Mouse (Mus musculus) lung, postnatal 0 days (tissue): ENCODE measurements around the gene Apba1. TPM values are rescaled to one million over a fixed set of nuclear protein-coding genes. Genes with fewer than 3 reads are reported as not detected.
A peak's percentile ranks its signal among the peaks of the same experiment; 100 is the strongest.

Experiments used
- ATAC-seq: fragments of 200-750 bp; cut with Nextera tagmentation; 2 replicates; pipeline ENCODE4 v1.8.0; 2017; ENCODE audit warnings: moderate library complexity
- DNase-seq: peaks from one replicate; pipeline ENCODE4 v3.0.0-alpha.2; 2016; ENCODE audit warnings: low spot score
- H3K27ac ChIP-seq: fragments of 300-500 bp; sonication (generic); 2 replicates; pipeline ENCODE4 v1.5.1; 2014; ENCODE audit warnings: antibody characterized with exemption, mild to moderate bottlenecking, low read length, mixed read lengths
- H3K27me3 ChIP-seq: fragments of 300-500 bp; sonication (generic); replicated peaks from 2 replicates; pipeline ENCODE4 v1.6.1; 2014; ENCODE audit warnings: low read length, mixed read lengths; ENCODE audit not compliant: insufficient read depth
- H3K36me3 ChIP-seq: fragments of 300-500 bp; sonication (generic); 2 replicates; pipeline ENCODE4 v1.6.1; 2014; ENCODE audit warnings: low read length, mixed read lengths; ENCODE audit not compliant: insufficient read depth
- H3K4me1 ChIP-seq: fragments of 300-500 bp; sonication (generic); 2 replicates; pipeline ENCODE4 v1.6.1; 2014; ENCODE audit warnings: antibody characterized with exemption, low read depth, low read length, mixed read lengths; ENCODE audit not compliant: insufficient read depth
- H3K4me2 ChIP-seq: fragments of 300-500 bp; sonication (generic); replicated peaks from 2 replicates; pipeline ENCODE4 v1.6.1; 2014; ENCODE audit warnings: low read depth, mild to moderate bottlenecking, low read length, moderate library complexity, mixed read lengths
- H3K4me3 ChIP-seq: fragments of 300-500 bp; sonication (generic); 2 replicates; pipeline ENCODE4 v1.5.1; 2014; ENCODE audit warnings: low read depth, low read length
- H3K9ac ChIP-seq: fragments of 300-500 bp; sonication (generic); replicated peaks from 2 replicates; pipeline ENCODE4 v1.6.1; 2014; ENCODE audit warnings: low read depth, mild to moderate bottlenecking
- H3K9me3 ChIP-seq: fragments of 300-500 bp; sonication (generic); 2 replicates; pipeline ENCODE4 v1.6.1; 2016; ENCODE audit warnings: low read length, mixed read lengths
- CTCF ChIP-seq: IDR thresholded peaks from 2 replicates; pipeline ENCODE4 v1.5.1; 2016; ENCODE audit warnings: antibody characterized with exemption, mild to moderate bottlenecking
- EP300 ChIP-seq: IDR thresholded peaks from 2 replicates; pipeline ENCODE4 v1.6.1; 2016; ENCODE audit warnings: antibody characterized with exemption, mild to moderate bottlenecking, control low read depth
- WGBS: fragments of 180-500 bp; shearing (Covaris S2); extraction: QIAGEN DNeasy Blood & Tissue Kit; methylation state at CpG from one replicate; pipeline ENCODE4 v1.1.7; 2014; 5-methylcytosine and 5-hydroxymethylcytosine counted together
- polyA plus RNA-seq: library from polyadenylated mRNA; unstranded; fragments of >200 nt; fragmentation: Nextera tagmentation; extraction: Ambion mirVana; gene quantifications from 2 replicates; pipeline ENCODE4 v1.2.1, GENCODE M21; 2015

The Apba1 gene
- polyA plus RNA-seq, 1 experiment from 2014 or later: 0.45 TPM

DNA sequence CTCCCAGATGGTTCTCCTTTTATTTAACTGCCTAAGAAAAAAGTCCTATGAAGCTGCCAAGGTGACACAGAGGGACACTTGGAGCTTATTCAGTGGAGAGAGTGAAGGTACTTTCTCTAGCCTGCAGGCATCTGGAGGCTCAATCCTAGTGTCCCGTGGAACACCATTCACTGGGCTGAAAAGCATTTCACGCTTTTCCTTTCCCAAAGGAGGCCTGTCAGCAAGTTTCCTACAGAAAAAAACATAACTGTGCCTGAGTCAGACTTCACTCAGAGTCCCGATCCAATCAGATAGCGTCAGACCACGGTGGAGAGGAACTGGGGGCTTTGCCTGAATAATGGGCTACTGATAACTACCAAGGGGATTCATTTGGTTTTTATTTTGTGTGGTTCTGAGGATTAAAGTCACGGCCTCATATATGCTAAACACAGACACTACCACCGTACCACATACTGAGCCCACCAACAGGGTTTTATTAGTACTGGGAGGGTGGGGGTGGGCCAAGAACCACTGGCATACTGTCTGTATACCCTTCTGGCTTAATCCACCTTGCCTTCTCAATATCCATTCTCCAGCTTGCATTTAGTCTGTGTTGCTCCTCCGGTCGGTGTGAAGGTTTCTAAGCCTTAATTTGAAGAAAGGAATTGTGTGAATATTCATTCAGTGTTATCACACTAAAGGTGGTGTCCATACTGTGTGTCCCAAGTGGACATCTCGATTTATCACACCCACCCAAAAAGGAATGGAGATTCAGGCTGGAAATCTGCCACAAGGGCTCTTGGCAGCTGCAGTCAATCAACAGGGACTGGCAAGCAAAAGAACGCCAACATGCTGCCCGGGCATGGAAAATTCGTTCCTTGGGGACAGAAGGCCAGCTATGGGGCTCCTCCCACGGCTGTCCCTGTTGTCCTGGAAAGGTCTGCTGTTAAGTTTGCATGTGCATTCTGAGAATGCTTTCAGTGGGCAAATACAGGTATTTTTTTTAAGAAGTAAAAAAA is 75.3 kb downstream of the Apba1 start:
- no peak overlapping the region for H3K9ac ChIP-seq
- TF ChIP-seq EP300 (no peak), CTCF (no peak)
- no peak overlapping the region for H3K27ac ChIP-seq
- H3K27me3 ChIP-seq: no peaks in the 10 kb centered on the region
- 74% methylated on average over 14 of the region's 14 CpGs for WGBS
- H3K36me3 ChIP-seq: no peaks in the 10 kb centered on the region
- no peak for DNase-seq
- H3K4me3 ChIP-seq: no peak overlapping the region
- no peaks in the 10 kb centered on the region for H3K9me3 ChIP-seq
- no peak for ATAC-seq
- no peak overlapping the region for H3K4me2 ChIP-seq
- no peaks in the 10 kb centered on the region for H3K4me1 ChIP-seq

DNA sequence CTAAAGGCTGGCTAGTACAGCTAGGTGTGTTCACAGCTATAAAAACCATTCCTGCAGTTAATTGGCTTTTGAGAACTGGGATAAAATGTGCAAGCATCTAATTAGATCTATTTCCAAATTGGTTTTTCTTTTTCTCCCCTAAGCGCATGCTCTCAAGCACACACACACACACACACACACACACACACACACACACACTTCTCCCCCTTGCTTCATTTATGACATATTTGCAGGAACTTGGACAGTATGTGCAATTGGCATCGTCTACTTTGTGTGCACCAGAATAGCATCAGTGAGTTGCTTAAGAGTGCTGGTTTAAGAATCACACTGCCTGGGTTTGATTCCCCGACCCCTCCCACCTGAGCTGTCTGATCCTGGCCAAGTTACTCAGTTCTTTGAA is 76.0 kb downstream of the Apba1 start:
- DNase-seq: peak; percentile 11
- Histone ChIP-seq H3K4me1 (no peaks in the 10 kb centered on the region), H3K27ac (no peak overlapping the region), H3K27me3 (no peaks in the 10 kb centered on the region), H3K36me3 (no peaks in the 10 kb centered on the region), H3K4me3 (no peak overlapping the region), H3K4me2 (no peak overlapping the region), H3K9ac (no peak overlapping the region), H3K9me3 (no peaks in the 10 kb centered on the region)
- no peak for ATAC-seq
- 77% methylated on average over 3 of the region's 3 CpGs for WGBS
- TF ChIP-seq EP300 (no peak), CTCF (no peak)

DNA sequence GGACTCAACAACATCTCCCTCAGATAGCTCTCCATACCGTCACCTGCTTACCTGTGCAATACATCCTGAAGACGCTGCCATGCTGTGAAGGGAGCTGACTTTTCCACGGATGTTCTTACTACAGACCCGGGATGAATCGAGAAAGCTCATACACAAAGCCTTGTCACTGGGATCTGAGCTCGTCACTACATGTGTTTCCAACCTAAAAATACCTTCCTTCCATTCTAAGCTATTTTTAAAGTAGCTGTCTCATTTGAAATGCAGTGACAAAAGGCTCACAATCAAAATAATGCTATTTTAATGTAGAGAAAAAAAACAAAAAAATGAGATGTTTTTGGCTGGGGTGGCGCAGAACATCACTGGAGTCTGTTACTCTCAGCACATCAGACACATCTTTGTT is 97.1 kb downstream of the Apba1 start:
- Histone ChIP-seq H3K36me3 (no peaks in the 10 kb centered on the region), H3K9me3 (no peaks in the 10 kb centered on the region), H3K9ac (no peak overlapping the region), H3K4me3 (no peak overlapping the region), H3K4me2 (no peak overlapping the region), H3K4me1 (no peaks in the 10 kb centered on the region), H3K27ac (no peak overlapping the region), H3K27me3 (no peaks in the 10 kb centered on the region)
- DNase-seq: no peak
- no peak for TF ChIP-seq CTCF
- no peak for TF ChIP-seq EP300
- no peak for ATAC-seq
- whole genome bisulfite sequencing: 89% methylated on average over 7 of the region's 7 CpGs

DNA sequence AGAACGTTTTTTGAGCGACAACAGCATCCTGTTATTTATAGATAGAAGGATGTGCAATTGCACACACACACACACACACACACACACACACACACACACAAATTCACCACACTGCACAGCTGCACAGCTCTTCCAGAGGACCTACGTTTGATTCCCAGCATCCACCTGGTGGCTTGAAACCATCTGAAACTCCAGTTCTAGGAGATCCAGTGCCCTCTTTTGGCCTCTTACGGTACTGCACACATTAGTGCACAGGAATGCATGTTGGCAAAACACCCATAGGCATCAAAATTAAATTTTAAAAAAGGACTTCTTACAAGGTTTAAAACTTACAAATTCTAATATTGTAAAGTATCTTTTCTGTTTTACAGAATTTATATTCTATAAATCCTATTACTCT is 99.4 kb downstream of the Apba1 start:
- TF ChIP-seq EP300 (no peak), CTCF (peak; percentile 26; the same call in 1 of the 2 replicates)
- ATAC-seq (no peak), DNase-seq (no peak)
- no peaks in the 10 kb centered on the region for H3K9me3 ChIP-seq
- no peak overlapping the region for H3K4me3 ChIP-seq
- H3K27ac ChIP-seq: no peak overlapping the region
- H3K4me1 ChIP-seq: no peaks in the 10 kb centered on the region
- H3K36me3 ChIP-seq: no peaks in the 10 kb centered on the region
- H3K27me3 ChIP-seq: no peaks in the 10 kb centered on the region
- 94% methylated on average over 4 of the region's 4 CpGs for WGBS
- no peak overlapping the region for H3K9ac ChIP-seq
- no peak overlapping the region for H3K4me2 ChIP-seq

DNA sequence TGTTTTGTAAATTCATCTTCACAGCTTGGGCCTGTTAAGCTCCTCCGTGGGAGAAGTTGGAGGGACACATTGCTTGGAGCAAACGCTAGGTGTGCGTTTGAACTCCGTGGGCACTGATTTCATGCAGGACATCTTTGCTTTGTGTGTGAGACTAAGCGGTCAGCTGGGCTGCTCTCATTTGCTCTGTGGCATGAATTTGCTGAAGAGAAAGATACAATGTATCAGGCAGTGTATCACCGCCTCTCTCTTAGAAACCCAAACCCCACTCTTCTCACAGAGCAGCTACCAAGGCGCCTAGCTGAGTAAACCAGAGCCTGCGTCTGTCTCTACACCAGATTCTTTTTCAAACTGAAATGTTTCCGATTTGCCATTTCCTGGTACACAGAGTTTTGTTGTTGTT is 100.1 kb downstream of the Apba1 start:
- no peak for DNase-seq
- no peaks in the 10 kb centered on the region for H3K36me3 ChIP-seq
- H3K4me3 ChIP-seq: no peak overlapping the region
- ATAC-seq: no peak
- H3K27ac ChIP-seq: no peak overlapping the region
- no peaks in the 10 kb centered on the region for H3K27me3 ChIP-seq
- no peaks in the 10 kb centered on the region for H3K9me3 ChIP-seq
- TF ChIP-seq CTCF: no peak
- H3K4me1 ChIP-seq: no peaks in the 10 kb centered on the region
- no peak overlapping the region for H3K4me2 ChIP-seq
- H3K9ac ChIP-seq: no peak overlapping the region
- WGBS: 87% methylated on average over 9 of the region's 9 CpGs

DNA sequence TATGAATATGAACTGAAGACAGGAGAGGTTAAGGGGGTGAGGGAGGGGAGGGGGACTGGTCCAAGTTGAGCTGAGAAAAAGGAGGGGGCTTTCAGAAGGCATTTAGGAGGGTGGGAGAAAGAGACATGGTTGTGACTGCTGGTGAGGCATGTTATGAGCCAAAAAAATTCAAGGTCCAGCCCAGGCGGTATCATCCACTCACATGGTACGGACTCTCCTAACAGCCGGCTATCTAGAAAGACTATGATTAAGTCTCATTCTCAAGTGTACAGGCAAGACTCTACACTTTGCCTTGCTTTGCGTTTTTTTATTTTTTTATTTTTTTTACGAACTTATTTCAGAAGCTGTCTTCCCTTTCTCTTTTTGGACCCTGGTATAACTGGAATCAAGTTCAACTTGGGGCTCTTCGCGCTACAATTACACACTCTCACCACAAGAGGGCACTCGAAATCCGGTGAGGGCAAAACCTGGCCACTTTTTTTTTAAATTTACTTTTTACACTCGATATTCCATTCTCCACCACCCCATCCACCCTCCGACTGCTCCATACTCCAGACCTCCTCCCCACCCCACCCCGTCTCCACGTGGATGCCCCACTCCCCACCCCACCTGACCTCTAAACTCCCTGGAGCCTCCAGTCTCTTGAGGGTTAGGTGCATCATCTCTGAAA is 101.6 kb downstream of the Apba1 start:
- H3K4me3 ChIP-seq: no peak overlapping the region
- H3K36me3 ChIP-seq: no peaks in the 10 kb centered on the region
- no peak overlapping the region for H3K9ac ChIP-seq
- 25% methylated on average over 13 of the region's 13 CpGs for WGBS
- H3K9me3 ChIP-seq: no peaks in the 10 kb centered on the region
- H3K27ac ChIP-seq: no peak overlapping the region
- peak; percentile 74 for TF ChIP-seq CTCF
- no peak for TF ChIP-seq EP300
- DNase-seq (peak; percentile 59), ATAC-seq (no peak)
- H3K27me3 ChIP-seq: no peaks in the 10 kb centered on the region
- H3K4me1 ChIP-seq: no peaks in the 10 kb centered on the region
- H3K4me2 ChIP-seq: no peak overlapping the region
